Mouse (Mus musculus) heart, embryonic 14.5 days (tissue): ENCODE data around the gene Smim20. TPM values are rescaled to one million over a fixed set of nuclear protein-coding genes. Genes with fewer than 3 reads are reported as not detected.

Experiments used
- ATAC-seq: fragments of 200-750 bp; cut with Nextera tagmentation; 2 replicates; pipeline ENCODE4 v1.8.0; 2017; ENCODE audit warnings: low read depth, moderate TSS enrichment; ENCODE audit not compliant: insufficient number of reproducible peaks, insufficient read depth, low FRiP score
- H3K27ac ChIP-seq, 2 experiments: fragments of 200-500 bp in 1 of 2; fragments of 300-500 bp in 1 of 2; sonication (generic) in 1 of 2; replicated peaks in 1 of 2; 2 replicates each; pipeline ENCODE4 v1.5.1; 2012 to 2014; ENCODE audit warnings: low read depth in 2 of 2, low read length in 2 of 2, control low read depth in 1 of 2, mild to moderate bottlenecking in 1 of 2, mixed read lengths in 1 of 2; ENCODE audit not compliant: control insufficient read depth in 1 of 2, insufficient read depth in 1 of 2
- H3K27me3 ChIP-seq: fragments of 300-500 bp; sonication (generic); 2 replicates; pipeline ENCODE4 v1.6.1; 2014; ENCODE audit warnings: mild to moderate bottlenecking, low read length, control low read depth; ENCODE audit not compliant: control insufficient read depth, insufficient read depth
- H3K36me3 ChIP-seq: fragments of 300-500 bp; sonication (generic); 2 replicates; pipeline ENCODE4 v1.6.1; 2014; ENCODE audit warnings: mild to moderate bottlenecking, control low read depth, low read length, mixed read lengths; ENCODE audit not compliant: control insufficient read depth, insufficient read depth
- H3K4me1 ChIP-seq, 2 experiments: fragments of 200-500 bp in 1 of 2; fragments of 300-500 bp in 1 of 2; sonication (generic) in 1 of 2; 2 replicates each; pipeline ENCODE4 v1.6.1; 2012 to 2014; ENCODE audit warnings: low read length in 2 of 2, control low read depth in 1 of 2, mixed read lengths in 1 of 2; ENCODE audit not compliant: control insufficient read depth in 2 of 2, insufficient read depth in 2 of 2
- H3K4me2 ChIP-seq: fragments of 300-500 bp; sonication (generic); 2 replicates; pipeline ENCODE4 v1.6.1; 2014; ENCODE audit warnings: mild to moderate bottlenecking, low read length
- H3K4me3 ChIP-seq, 2 experiments: fragments of 200-500 bp in 1 of 2; fragments of 300-500 bp in 1 of 2; sonication (generic) in 1 of 2; 2 replicates each; pipeline ENCODE4 v1.5.1; 2012 to 2014; ENCODE audit warnings: low read length in 2 of 2, mild to moderate bottlenecking in 2 of 2, control low read depth in 1 of 2, low read depth in 1 of 2, moderate library complexity in 1 of 2; ENCODE audit not compliant: control insufficient read depth in 1 of 2, insufficient read depth in 1 of 2
- H3K9ac ChIP-seq: fragments of 300-500 bp; sonication (generic); 2 replicates; pipeline ENCODE4 v1.6.1; 2014; ENCODE audit warnings: mild to moderate bottlenecking, low read length
- H3K9me3 ChIP-seq: fragments of 300-500 bp; sonication (generic); 2 replicates; pipeline ENCODE4 v1.6.1; 2016; ENCODE audit warnings: low read length, control low read depth; ENCODE audit not compliant: control insufficient read depth
- WGBS: fragments of 180-500 bp; shearing (Covaris S2); extraction: QIAGEN DNeasy Blood & Tissue Kit; methylation state at CpG from one replicate; pipeline ENCODE4 v1.1.7; 2014; 5-methylcytosine and 5-hydroxymethylcytosine counted together
- polyA plus RNA-seq: library from polyadenylated mRNA; unstranded; fragments of >200 nt; fragmentation: Nextera tagmentation; extraction: Ambion mirVana; gene quantifications from 2 replicates; pipeline ENCODE4 v1.2.1, GENCODE M21; 2014

The Smim20 gene
- polyA plus RNA-seq, 1 experiment from 2014 or later = 239 TPM

GRCm38 (mm10) chr5:53307437-53307836 lies 40.6 kb downstream of the Smim20 start:
- Histone ChIP-seq H3K36me3 (no peaks in the 10 kb centered on the region), H3K4me3 (no peak overlapping the region), H3K9me3 (no peaks in the 10 kb centered on the region), H3K4me1 (no peaks in the 10 kb centered on the region), H3K27me3 (no peaks in the 10 kb centered on the region), H3K4me2 (no peak overlapping the region), H3K9ac (no peak overlapping the region), H3K27ac (no peak overlapping the region)
- 53% methylated on average over 5 of the region's 5 CpGs for WGBS
- no peak for ATAC-seq

- Histone ChIP-seq H3K9ac (no peak overlapping the region), H3K36me3 (no peaks in the 10 kb centered on the region), H3K27me3 (no peaks in the 10 kb centered on the region), H3K4me1 (no peaks in the 10 kb centered on the region), H3K4me2 (no peak overlapping the region), H3K9me3 (no peaks in the 10 kb centered on the region), H3K27ac (no peak overlapping the region), H3K4me3 (no peak overlapping the region)
- WGBS = 74% methylated on average over 13 of the region's 13 CpGs
- ATAC-seq = no peak
These were observed 47.7 kb downstream of the Smim20 start for GRCm38 (mm10) chr5:53314404-53315167.

GRCm38 (mm10) chr5:53315829-53316228 lies 48.9 kb downstream of the Smim20 start:
- ATAC-seq = no peak
- Histone ChIP-seq H3K4me1 (no peaks in the 10 kb centered on the region), H3K9ac (no peak overlapping the region), H3K9me3 (no peaks in the 10 kb centered on the region), H3K27ac (no peak overlapping the region), H3K27me3 (no peaks in the 10 kb centered on the region), H3K4me3 (no peak overlapping the region), H3K4me2 (no peak overlapping the region), H3K36me3 (no peaks in the 10 kb centered on the region)
- 61% methylated on average over 2 of the region's 2 CpGs for WGBS

- Histone ChIP-seq H3K4me3 (no peak overlapping the region), H3K4me2 (no peak overlapping the region), H3K27ac (no peak overlapping the region), H3K9me3 (no peaks in the 10 kb centered on the region), H3K36me3 (no peaks in the 10 kb centered on the region), H3K27me3 (no peaks in the 10 kb centered on the region), H3K4me1 (peaks cover 0 to under 1% of the 10 kb centered on the region in 2 experiments; a peak in 2 of 4 replicates), H3K9ac (no peak overlapping the region)
- WGBS = 67% methylated on average over 3 of the region's 3 CpGs
- no peak for ATAC-seq
These were observed 50.5 kb downstream of the Smim20 start for GRCm38 (mm10) chr5:53317396-53317795.

- Histone ChIP-seq H3K4me1 (peaks cover 3 to 6% of the 10 kb centered on the region in 2 experiments; a peak in 2 of 4 replicates), H3K36me3 (no peaks in the 10 kb centered on the region), H3K27ac (no peak overlapping the region), H3K27me3 (no peaks in the 10 kb centered on the region), H3K9me3 (no peaks in the 10 kb centered on the region), H3K4me2 (no peak overlapping the region), H3K4me3 (no peak overlapping the region), H3K9ac (no peak overlapping the region)
- WGBS = 53% methylated on average over 7 of the region's 7 CpGs
- no peak for ATAC-seq
These were observed 51.1 kb downstream of the Smim20 start for GRCm38 (mm10) chr5:53317885-53318466.

- no peaks in the 10 kb centered on the region for H3K36me3 ChIP-seq
- no peaks in the 10 kb centered on the region for H3K9me3 ChIP-seq
- H3K27ac ChIP-seq = no peak overlapping the region
- no peak overlapping the region for H3K4me2 ChIP-seq
- no peak overlapping the region for H3K4me3 ChIP-seq
- H3K4me1 ChIP-seq = peaks cover 6 to 7% of the 10 kb centered on the region in 2 experiments; a peak in 2 of 4 replicates
- WGBS = 72% methylated on average over 3 of the region's 3 CpGs
- peaks cover 14% of the 10 kb centered on the region for H3K27me3 ChIP-seq
- no peak for ATAC-seq
- H3K9ac ChIP-seq = no peak overlapping the region
These were observed 53.4 kb downstream of the Smim20 start for GRCm38 (mm10) chr5:53320331-53320730.

- H3K4me3 ChIP-seq = no peak overlapping the region
- H3K27ac ChIP-seq = no peak overlapping the region
- H3K9ac ChIP-seq = no peak overlapping the region
- H3K4me1 ChIP-seq = peaks cover 6 to 7% of the 10 kb centered on the region in 2 experiments; a peak in 2 of 4 replicates
- ATAC-seq = no peak
- H3K9me3 ChIP-seq = no peaks in the 10 kb centered on the region
- WGBS = 90% methylated on average over 9 of the region's 9 CpGs
- H3K27me3 ChIP-seq = peaks cover 24% of the 10 kb centered on the region
- no peak overlapping the region for H3K4me2 ChIP-seq
- no peaks in the 10 kb centered on the region for H3K36me3 ChIP-seq
These were observed 55.0 kb downstream of the Smim20 start for GRCm38 (mm10) chr5:53321901-53322300.
